Mouse (Mus musculus) olfactory bulb, adult 2 months (tissue): ENCODE results near the gene Mta1.

Experiments used
- CTCF ChIP-seq: fragments of 200-500 bp; IDR thresholded peaks from 2 replicates; pipeline ENCODE4 v1.5.1; 2012; ENCODE audit warnings: low read depth, mild to moderate bottlenecking, low read length, moderate library complexity; ENCODE audit not compliant: insufficient read depth
- POLR2A ChIP-seq: fragments of 200-500 bp; IDR thresholded peaks from 2 replicates; pipeline ENCODE4 v1.6.1; 2012; ENCODE audit warnings: mild to moderate bottlenecking, low read depth, low read length, moderate library complexity; ENCODE audit not compliant: insufficient read depth

GRCm38 (mm10) chr12:113148381-113149035, 50.4 kb downstream of the Mta1 start:
- TF ChIP-seq CTCF (no peak), POLR2A (no peak)
